Mouse (Mus musculus): ENCODE measurements around the gene Ebf1. TPM values are rescaled to one million over a fixed set of nuclear protein-coding genes. Genes with fewer than 3 reads are reported as not detected.

Ebf1 gene
- total and polyA plus RNA-seq, 3 experiments, result 0.04 TPM; not detected in 2

DNA sequence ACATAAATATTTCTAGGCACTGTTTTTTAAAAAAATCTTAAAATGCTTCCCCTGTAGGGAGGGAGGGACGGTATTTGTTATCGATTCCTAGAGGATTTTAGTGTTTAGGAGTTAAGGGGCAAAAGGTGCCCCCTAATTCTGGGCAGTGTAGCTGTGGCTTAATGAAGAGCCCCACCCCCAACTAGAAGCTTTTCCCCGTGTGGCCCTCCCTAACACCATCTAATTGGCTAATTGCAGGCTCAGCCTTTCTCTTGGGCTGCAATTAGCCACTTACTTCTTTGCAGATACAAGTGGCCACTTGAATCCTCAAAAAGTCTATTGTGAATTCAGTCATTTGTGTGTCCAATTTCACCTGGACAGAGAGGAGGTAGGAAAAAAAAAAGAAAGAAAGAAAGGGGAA lies 175.7 kb downstream of the Ebf1 start:
- DNase-seq (ENCODE audit: low read depth, low spot score), result no peak
- TF ChIP-seq POLR2AphosphoS2 (IDR thresholded peaks at IDR 0.05; ENCODE audit: low read length) (no peak), MAZ (IDR thresholded peaks at IDR 0.05; ENCODE audit: low read depth, low read length) (no peak), UBTF (IDR thresholded peaks at IDR 0.05; ENCODE audit: borderline replicate concordance, insufficient read depth, low read depth, low read length) (no peak), RAD21 (IDR thresholded peaks at IDR 0.05; ENCODE audit: low read depth, low read length) (no peak), MXI1 (IDR thresholded peaks at IDR 0.05; ENCODE audit: low read depth, low read length) (no peak), KAT2A (conservative IDR thresholded peaks at IDR 0.05; ENCODE audit: low read depth, low read length) (no peak), GATA1 (IDR thresholded peaks at IDR 0.05; ENCODE audit: low read depth, low read length) (no peak), CTCF (IDR thresholded peaks at IDR 0.05 in 2 of 3, conservative IDR thresholded peaks at IDR 0.05 in 1 of 3; ENCODE audit: control insufficient read depth in 1 of 3, insufficient read depth in 1 of 3, low read depth in 2 of 3, low read length in 3 of 3, poor library complexity in 1 of 3, severe bottlenecking in 1 of 3) (no peak), ZKSCAN1 (IDR thresholded peaks at IDR 0.05; ENCODE audit: low read depth, low read length) (no peak), ZMIZ1 (IDR thresholded peaks at IDR 0.05; ENCODE audit: low read depth, low read length) (no peak), USF1 (IDR thresholded peaks at IDR 0.05; ENCODE audit: low read depth, low read length) (no peak), JUND (IDR thresholded peaks at IDR 0.05; ENCODE audit: low read depth, low read length) (no peak), HCFC1 (IDR thresholded peaks at IDR 0.05; ENCODE audit: low read depth, low read length) (no peak), NELFE (IDR thresholded peaks at IDR 0.05; ENCODE audit: low read depth, low read length) (no peak), USF2 (IDR thresholded peaks at IDR 0.05; ENCODE audit: borderline replicate concordance in 1 of 2, insufficient read depth in 1 of 2, low read depth in 1 of 2, low read length in 2 of 2) (no peak)
- no peak overlapping the region for H3K4me3 ChIP-seq (ENCODE audit: control insufficient read depth in 1 of 2, insufficient read depth in 1 of 2, low read depth in 2 of 2, low read length in 2 of 2)
- no peaks in the 10 kb centered on the region for H3K79me2 ChIP-seq (ENCODE audit: control insufficient read depth, insufficient read depth, low read length, poor library complexity)
- no peak overlapping the region for H3K9ac ChIP-seq (ENCODE audit: control insufficient read depth, low read depth, low read length, poor library complexity, severe bottlenecking)
- H3K27me3 ChIP-seq (ENCODE audit: control insufficient read depth in 1 of 2, insufficient read depth in 2 of 2, low read length in 2 of 2), result no peaks in the 10 kb centered on the region
- no peaks in the 10 kb centered on the region for H3K9me3 ChIP-seq (replicated peaks; ENCODE audit: insufficient read depth, low read length)
- H3K4me1 ChIP-seq (ENCODE audit: control insufficient read depth in 1 of 2, insufficient read depth in 2 of 2, low read length in 2 of 2), result no peaks in the 10 kb centered on the region
- H3K27ac ChIP-seq (ENCODE audit: control insufficient read depth, low read depth, low read length), result no peak overlapping the region
- no peaks in the 10 kb centered on the region for H3K36me3 ChIP-seq (ENCODE audit: control insufficient read depth in 1 of 2, insufficient read depth in 2 of 2, low read length in 2 of 2)

DNA sequence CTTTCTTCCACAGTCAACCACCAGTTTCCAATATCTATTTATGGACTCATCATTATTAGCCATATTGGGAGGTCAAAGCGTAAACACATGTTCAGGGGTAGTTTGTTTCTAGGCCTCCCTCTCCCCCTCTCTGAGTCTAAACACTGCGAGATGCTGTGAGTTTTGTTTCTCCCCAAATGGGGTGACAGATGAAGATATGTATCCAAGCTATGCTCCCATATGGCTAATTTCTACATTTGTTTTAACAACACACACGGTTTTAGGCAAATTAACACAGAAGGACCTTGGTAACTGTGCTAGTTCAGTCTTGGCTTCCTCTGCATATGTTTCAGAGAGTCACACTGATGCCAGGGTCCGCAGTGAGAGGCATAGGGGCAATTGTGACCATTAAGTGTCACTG lies 177.8 kb downstream of the Ebf1 start:
- TF ChIP-seq ELF1 (IDR thresholded peaks at IDR 0.05; ENCODE audit: low read depth, low read length) (no peak), EP300 (IDR thresholded peaks at IDR 0.05; ENCODE audit: low read depth in 1 of 2, low read length in 2 of 2) (no peak), CTCF (IDR thresholded peaks at IDR 0.05 in 2 of 3, conservative IDR thresholded peaks at IDR 0.05 in 1 of 3; ENCODE audit: control insufficient read depth in 1 of 3, insufficient read depth in 1 of 3, low read depth in 2 of 3, low read length in 3 of 3, poor library complexity in 1 of 3, severe bottlenecking in 1 of 3) (no peak), ZNF384 (IDR thresholded peaks at IDR 0.05; ENCODE audit: low read depth, low read length) (no peak), CHD2 (IDR thresholded peaks at IDR 0.05; ENCODE audit: low read length) (no peak), MXI1 (IDR thresholded peaks at IDR 0.05; ENCODE audit: low read depth, low read length) (no peak), TCF12 (IDR thresholded peaks at IDR 0.05; ENCODE audit: low read depth, low read length) (no peak), NRF1 (IDR thresholded peaks at IDR 0.05; ENCODE audit: insufficient read depth, low read depth, low read length, poor library complexity, severe bottlenecking) (no peak), USF1 (IDR thresholded peaks at IDR 0.05; ENCODE audit: low read depth, low read length) (no peak), POLR2AphosphoS5 (IDR thresholded peaks at IDR 0.05; ENCODE audit: borderline replicate concordance, low read depth, low read length) (no peak), NELFE (IDR thresholded peaks at IDR 0.05; ENCODE audit: low read depth, low read length) (no peak), GABPA (IDR thresholded peaks at IDR 0.05; ENCODE audit: low read depth, low read length) (no peak), KAT2A (conservative IDR thresholded peaks at IDR 0.05; ENCODE audit: low read depth, low read length) (no peak), CHD1 (IDR thresholded peaks at IDR 0.05; ENCODE audit: low read depth, low read length) (no peak), SMC3 (IDR thresholded peaks at IDR 0.05; ENCODE audit: low read depth, low read length) (no peak), MAFK (IDR thresholded peaks at IDR 0.05; ENCODE audit: borderline replicate concordance, low read depth, low read length) (no peak), TBP (IDR thresholded peaks at IDR 0.05; ENCODE audit: low read depth, low read length) (no peak), USF2 (IDR thresholded peaks at IDR 0.05; ENCODE audit: borderline replicate concordance in 1 of 2, insufficient read depth in 1 of 2, low read depth in 1 of 2, low read length in 2 of 2) (no peak), ZKSCAN1 (IDR thresholded peaks at IDR 0.05; ENCODE audit: low read depth, low read length) (no peak)
- H3K4me3 ChIP-seq (ENCODE audit: control insufficient read depth in 1 of 2, insufficient read depth in 1 of 2, low read depth in 2 of 2, low read length in 2 of 2), result no peak overlapping the region
- H3K9ac ChIP-seq (ENCODE audit: control insufficient read depth, low read depth, low read length, poor library complexity, severe bottlenecking), result no peak overlapping the region
- no peak overlapping the region for H3K27ac ChIP-seq (ENCODE audit: control insufficient read depth, low read depth, low read length)
- no peaks in the 10 kb centered on the region for H3K9me3 ChIP-seq (replicated peaks; ENCODE audit: insufficient read depth, low read length)
- H3K4me1 ChIP-seq (ENCODE audit: control insufficient read depth in 1 of 2, insufficient read depth in 2 of 2, low read length in 2 of 2), result no peaks in the 10 kb centered on the region
- DNase-seq (ENCODE audit: low read depth, low spot score), result no peak
- no peaks in the 10 kb centered on the region for H3K36me3 ChIP-seq (ENCODE audit: control insufficient read depth in 1 of 2, insufficient read depth in 2 of 2, low read length in 2 of 2)
- H3K79me2 ChIP-seq (ENCODE audit: control insufficient read depth, insufficient read depth, low read length, poor library complexity), result no peaks in the 10 kb centered on the region
- no peaks in the 10 kb centered on the region for H3K27me3 ChIP-seq (ENCODE audit: control insufficient read depth in 1 of 2, insufficient read depth in 2 of 2, low read length in 2 of 2)

All from MEL (cell line).